Mouse (Mus musculus): ENCODE results near the gene Prok1.

GRCm38 (mm10) chr3:107241389-107242094 lies 2.0 kb upstream of the Prok1 start:
- TF ChIP-seq POLR2A (IDR thresholded peaks at IDR 0.05; ENCODE audit: low read depth, low read length) (no peak), TBP (conservative IDR thresholded peaks at IDR 0.05; ENCODE audit: low read depth, low read length) (no peak), NRF1 (IDR thresholded peaks at IDR 0.05; ENCODE audit: low read depth, low read length) (no peak), CTCF (conservative IDR thresholded peaks at IDR 0.05 in 1 of 2, IDR thresholded peaks at IDR 0.05 in 1 of 2; ENCODE audit: low read depth in 2 of 2, low read length in 2 of 2) (no peak), CHD2 (IDR thresholded peaks at IDR 0.05; ENCODE audit: low read length) (no peak), ELF1 (IDR thresholded peaks at IDR 0.05; ENCODE audit: low read depth, low read length) (no peak), EP300 (IDR thresholded peaks at IDR 0.05; ENCODE audit: low read length) (no peak)

Measured in CH12.LX (cell line).